Mouse (Mus musculus) forebrain, embryonic 16.5 days (tissue): ENCODE measurements around the gene Ralgapa2. TPM values are rescaled to one million over a fixed set of nuclear protein-coding genes. Genes with fewer than 3 reads are reported as not detected.
A peak's percentile ranks its signal among the peaks of the same experiment; 100 is the strongest.

Experiments
- ATAC-seq: fragments of 200-750 bp; cut with Nextera tagmentation; 2 replicates; pipeline ENCODE4 v1.8.0; 2017; ENCODE audit warnings: mild to moderate bottlenecking, moderate library complexity
- H3K27ac ChIP-seq: fragments of 300-500 bp; sonication (generic); 2 replicates; pipeline ENCODE4 v1.5.1; 2014; ENCODE audit warnings: low read length, control low read depth
- H3K27me3 ChIP-seq: fragments of 300-500 bp; sonication (generic); replicated peaks from 2 replicates; pipeline ENCODE4 v1.6.1; 2014; ENCODE audit warnings: low read length; ENCODE audit not compliant: control insufficient read depth, insufficient read depth
- H3K36me3 ChIP-seq: fragments of 300-500 bp; sonication (generic); 2 replicates; pipeline ENCODE4 v1.6.1; 2014; ENCODE audit not compliant: control insufficient read depth, insufficient read depth
- H3K4me1 ChIP-seq: fragments of 300-500 bp; sonication (generic); replicated peaks from 2 replicates; pipeline ENCODE4 v1.6.1; 2014; ENCODE audit warnings: low read length; ENCODE audit not compliant: control insufficient read depth, insufficient read depth
- H3K4me2 ChIP-seq: fragments of 300-500 bp; sonication (generic); 2 replicates; pipeline ENCODE4 v1.6.1; 2014; ENCODE audit warnings: mild to moderate bottlenecking, low read length, control low read depth
- H3K4me3 ChIP-seq: fragments of 300-500 bp; sonication (generic); replicated peaks from 2 replicates; pipeline ENCODE4 v1.5.1; 2014; ENCODE audit warnings: mild to moderate bottlenecking, low read length, control low read depth
- H3K9ac ChIP-seq: fragments of 300-500 bp; sonication (generic); replicated peaks from 2 replicates; pipeline ENCODE4 v1.6.1; 2014; ENCODE audit warnings: low read depth, low read length, control low read depth
- H3K9me3 ChIP-seq: fragments of 300-500 bp; sonication (generic); 2 replicates; pipeline ENCODE4 v1.6.1; 2016; ENCODE audit warnings: low read length; ENCODE audit not compliant: control insufficient read depth
- WGBS: fragments of 180-500 bp; shearing (Covaris S2); extraction: QIAGEN DNeasy Blood & Tissue Kit; methylation state at CpG from one replicate; pipeline ENCODE4 v1.1.7; 2014; 5-methylcytosine and 5-hydroxymethylcytosine counted together
- polyA plus RNA-seq: library from polyadenylated mRNA; unstranded; fragments of >200 nt; fragmentation: Nextera tagmentation; extraction: Ambion mirVana; gene quantifications from 2 replicates; pipeline ENCODE4 v1.2.1, GENCODE M21; 2015

Ralgapa2 gene
- polyA plus RNA-seq, 1 experiment from 2014 or later = 14.0 TPM

GRCm38 (mm10) chr2:146502578-146503311, 9.4 kb downstream of the Ralgapa2 start:
- ATAC-seq = peak; percentile 91
- Histone ChIP-seq H3K4me3 (no peak overlapping the region), H3K27ac (peak overlapping the region; percentile 79), H3K4me1 (peaks cover 21% of the 10 kb centered on the region), H3K27me3 (no peaks in the 10 kb centered on the region), H3K9me3 (no peaks in the 10 kb centered on the region), H3K4me2 (no peak overlapping the region), H3K36me3 (no peaks in the 10 kb centered on the region), H3K9ac (no peak overlapping the region)
- 54% methylated on average over 9 of the region's 9 CpGs for WGBS

GRCm38 (mm10) chr2:146500067-146500466, 12.1 kb downstream of the Ralgapa2 start:
- no peak for ATAC-seq
- WGBS = 96% methylated on average over 1 of the region's 1 CpGs
- H3K4me3 ChIP-seq = no peak overlapping the region
- H3K4me1 ChIP-seq = peaks cover 30% of the 10 kb centered on the region
- H3K4me2 ChIP-seq = no peak overlapping the region
- no peaks in the 10 kb centered on the region for H3K9me3 ChIP-seq
- no peaks in the 10 kb centered on the region for H3K36me3 ChIP-seq
- no peaks in the 10 kb centered on the region for H3K27me3 ChIP-seq
- no peak overlapping the region for H3K27ac ChIP-seq
- no peak overlapping the region for H3K9ac ChIP-seq

GRCm38 (mm10) chr2:146499111-146499510, 13.0 kb downstream of the Ralgapa2 start:
- Histone ChIP-seq H3K27me3 (no peaks in the 10 kb centered on the region), H3K36me3 (no peaks in the 10 kb centered on the region), H3K4me1 (peaks cover 30% of the 10 kb centered on the region), H3K9me3 (no peaks in the 10 kb centered on the region), H3K9ac (no peak overlapping the region), H3K27ac (no peak overlapping the region), H3K4me2 (no peak overlapping the region), H3K4me3 (no peak overlapping the region)
- no peak for ATAC-seq
- 95% methylated on average over 1 of the region's 1 CpGs for WGBS

- no peaks in the 10 kb centered on the region for H3K27me3 ChIP-seq
- no peak overlapping the region for H3K27ac ChIP-seq
- H3K4me2 ChIP-seq = no peak overlapping the region
- no peak for ATAC-seq
- H3K4me1 ChIP-seq = peaks cover 26% of the 10 kb centered on the region
- no peaks in the 10 kb centered on the region for H3K36me3 ChIP-seq
- no peak overlapping the region for H3K9ac ChIP-seq
- no peak overlapping the region for H3K4me3 ChIP-seq
- H3K9me3 ChIP-seq = no peaks in the 10 kb centered on the region
- WGBS = 93% methylated on average over 6 of the region's 6 CpGs
These were observed 13.8 kb downstream of the Ralgapa2 start for GRCm38 (mm10) chr2:146498298-146498697.

- no peaks in the 10 kb centered on the region for H3K9me3 ChIP-seq
- H3K4me1 ChIP-seq = peaks cover 13% of the 10 kb centered on the region
- WGBS = 4% methylated on average over 1 of the region's 1 CpGs
- H3K27ac ChIP-seq = no peak overlapping the region
- H3K27me3 ChIP-seq = no peaks in the 10 kb centered on the region
- H3K4me2 ChIP-seq = no peak overlapping the region
- no peak for ATAC-seq
- H3K4me3 ChIP-seq = no peak overlapping the region
- no peaks in the 10 kb centered on the region for H3K36me3 ChIP-seq
- H3K9ac ChIP-seq = no peak overlapping the region
These were observed 15.1 kb downstream of the Ralgapa2 start for GRCm38 (mm10) chr2:146496995-146497394.

- Histone ChIP-seq H3K4me2 (no peak overlapping the region), H3K27me3 (no peaks in the 10 kb centered on the region), H3K9ac (no peak overlapping the region), H3K36me3 (no peaks in the 10 kb centered on the region), H3K4me1 (peaks cover 9% of the 10 kb centered on the region), H3K9me3 (no peaks in the 10 kb centered on the region), H3K4me3 (no peak overlapping the region), H3K27ac (no peak overlapping the region)
- WGBS = 49% methylated on average over 9 of the region's 9 CpGs
- no peak for ATAC-seq
These were observed 16.4 kb downstream of the Ralgapa2 start for GRCm38 (mm10) chr2:146495781-146496180.

GRCm38 (mm10) chr2:146493354-146493946, 18.7 kb downstream of the Ralgapa2 start:
- no peak overlapping the region for H3K4me2 ChIP-seq
- H3K27ac ChIP-seq = no peak overlapping the region
- no peak overlapping the region for H3K9ac ChIP-seq
- no peak overlapping the region for H3K4me3 ChIP-seq
- WGBS = 96% methylated on average over 1 of the region's 1 CpGs
- H3K4me1 ChIP-seq = peaks cover 9% of the 10 kb centered on the region
- H3K36me3 ChIP-seq = no peaks in the 10 kb centered on the region
- no peaks in the 10 kb centered on the region for H3K27me3 ChIP-seq
- ATAC-seq = no peak
- H3K9me3 ChIP-seq = no peaks in the 10 kb centered on the region

GRCm38 (mm10) chr2:146491830-146492610, 20.1 kb downstream of the Ralgapa2 start:
- H3K9ac ChIP-seq = no peak overlapping the region
- H3K27me3 ChIP-seq = no peaks in the 10 kb centered on the region
- no peak overlapping the region for H3K4me3 ChIP-seq
- H3K4me2 ChIP-seq = no peak overlapping the region
- H3K27ac ChIP-seq = no peak overlapping the region
- WGBS = 94% methylated on average over 5 of the region's 5 CpGs
- H3K36me3 ChIP-seq = no peaks in the 10 kb centered on the region
- ATAC-seq = no peak
- no peaks in the 10 kb centered on the region for H3K9me3 ChIP-seq
- peaks cover 9% of the 10 kb centered on the region for H3K4me1 ChIP-seq

- H3K36me3 ChIP-seq = no peaks in the 10 kb centered on the region
- H3K4me3 ChIP-seq = no peak overlapping the region
- H3K27ac ChIP-seq = no peak overlapping the region
- no peak overlapping the region for H3K9ac ChIP-seq
- peaks cover 5% of the 10 kb centered on the region; the same call in 1 of the 2 replicates for H3K4me1 ChIP-seq
- no peak for ATAC-seq
- 93% methylated on average over 1 of the region's 1 CpGs for WGBS
- H3K9me3 ChIP-seq = no peaks in the 10 kb centered on the region
- no peak overlapping the region for H3K4me2 ChIP-seq
- no peaks in the 10 kb centered on the region for H3K27me3 ChIP-seq
These were observed 21.2 kb downstream of the Ralgapa2 start for GRCm38 (mm10) chr2:146490926-146491325.
